Mouse (Mus musculus): ENCODE results near the gene Ppp1r3a. TPM values are rescaled to one million over a fixed set of nuclear protein-coding genes. Genes with fewer than 3 reads are reported as not detected.

The Ppp1r3a gene
- total RNA-seq, 2 experiments from 2014 or later: not detected

Other genes with a start within 250 kb of the Ppp1r3a start
- gene Foxp2, start 146.1 kb upstream of the Ppp1r3a start, total RNA-seq (2015; ENCODE audit: low replicate concordance): not detected in 2 replicates
- gene Foxp2, start 146.1 kb upstream of the Ppp1r3a start, total RNA-seq (2017; ENCODE audit: low replicate concordance): 1.4 TPM in 1 of 2 replicates, not detected in the other